Mouse (Mus musculus): ENCODE measurements around the gene Wrb. TPM values are rescaled to one million over a fixed set of nuclear protein-coding genes. Genes with fewer than 3 reads are reported as not detected.

Gene Wrb
- 2.4 and 4.0 TPM in 2 replicates for total RNA-seq (2023)

DNA sequence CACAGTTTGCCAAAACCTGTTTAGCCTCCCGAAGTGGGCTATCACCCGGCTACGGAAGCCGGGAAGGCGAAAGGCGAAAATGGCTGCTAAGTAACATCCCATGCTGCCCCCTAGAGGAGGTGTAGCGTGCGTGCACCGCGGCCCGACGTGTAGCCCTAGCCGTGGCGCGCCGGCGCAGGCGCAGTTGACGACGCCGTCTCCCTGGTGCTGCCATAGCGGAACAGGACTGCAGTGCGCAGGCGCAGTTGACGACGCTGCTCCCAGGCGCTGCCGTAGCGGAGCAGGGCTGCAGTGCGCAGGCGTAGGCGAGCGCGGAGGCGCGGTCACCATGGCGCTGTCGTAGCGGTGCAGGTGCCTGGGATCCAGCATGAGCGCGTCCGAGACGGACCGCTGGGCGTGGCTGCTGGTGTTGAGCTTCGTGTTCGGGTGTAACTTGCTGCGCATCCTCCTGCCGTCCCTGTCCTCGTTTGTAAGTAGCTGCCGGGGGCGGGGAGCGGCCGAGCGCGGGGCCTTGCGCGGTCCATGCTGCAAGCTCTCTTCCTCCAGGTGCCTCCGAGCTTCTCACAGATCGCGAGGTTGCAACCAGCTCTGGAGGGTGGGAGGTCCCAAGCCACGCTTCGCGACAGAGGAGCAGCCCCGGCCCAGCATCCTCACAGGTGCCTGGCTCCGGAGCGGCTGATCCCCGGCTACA, at the start of gene Wrb:
Wrb (plus strand) TSS at position 298 of the 691 bp plus-strand sequence.

DNA sequence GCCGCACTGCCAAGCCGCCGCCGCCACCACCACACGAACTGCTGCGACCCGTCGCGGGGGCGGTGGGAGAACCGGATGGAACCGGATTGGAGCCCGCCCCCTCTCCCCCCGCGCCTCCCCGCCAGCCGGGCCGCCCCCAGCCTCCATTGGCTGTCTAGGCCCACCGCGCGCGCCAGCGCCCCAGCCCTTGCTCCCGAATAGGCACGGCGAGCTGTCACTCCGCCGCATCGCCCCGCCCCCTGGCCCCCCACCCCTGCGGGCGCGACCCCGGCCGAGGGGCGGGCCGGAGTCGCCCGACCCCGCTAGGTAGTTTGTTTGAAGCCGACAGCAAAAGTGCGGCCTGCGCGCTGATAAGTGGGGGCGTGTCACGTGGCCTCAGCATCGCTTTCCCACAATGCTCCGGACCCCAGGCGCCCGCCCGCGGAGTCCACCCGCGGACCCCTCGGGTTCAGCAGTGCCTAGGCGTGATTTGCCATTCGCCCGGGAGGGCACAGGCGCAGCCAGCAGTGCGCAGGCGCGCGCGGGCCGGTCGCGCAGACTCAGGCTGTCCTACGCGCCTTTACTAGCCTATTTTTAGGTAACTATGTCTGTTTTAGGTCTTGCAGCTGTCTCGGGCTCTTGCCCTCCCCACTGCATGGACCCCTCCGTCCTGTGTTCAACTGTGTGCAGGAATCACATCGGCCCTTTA, 17.4 kb upstream of the Wrb start, which contains the start of gene Hmgn1:
Hmgn1 (minus strand) TSS at position 73 of the 688 bp plus-strand sequence.

GRCm38 (mm10) chr16:96191531-96192506, 46.6 kb downstream of the Wrb start, which contains the start of gene Lca5l:
TSS of gene Lca5l (minus strand) at chr16:96192271.

GRCm38 (mm10) chr16:96199913-96200701, 54.9 kb downstream of the Wrb start, which contains the start of gene Sh3bgr:
TSS of gene Sh3bgr (plus strand) at chr16:96200450.

Other genes with a start within 250 kb of the Wrb start
- gene Psmg1, start 154.4 kb upstream of the Wrb start, total RNA-seq (2023), result 5.3 and 8.3 TPM in 2 replicates
- gene Brwd1, start 62.9 kb upstream of the Wrb start, total RNA-seq (2023), result 44.4 and 95.9 TPM in 2 replicates
- 12.6 and 17.4 TPM in 2 replicates for gene Hmgn1, start 17.7 kb upstream of the Wrb start, total RNA-seq (2023)
- not detected in 2 replicates for gene Lca5l, start 46.9 kb downstream of the Wrb start, total RNA-seq (2023)
- not detected in 2 replicates for gene Sh3bgr, start 55.0 kb downstream of the Wrb start, total RNA-seq (2023)
- 0.09 TPM in 1 of 2 replicates, not detected in the other for gene B3galt5, start 90.4 kb downstream of the Wrb start, total RNA-seq (2023)